9 mouse cellular contexts compared by ENCODE assay signal in the genomic region with DNA sequence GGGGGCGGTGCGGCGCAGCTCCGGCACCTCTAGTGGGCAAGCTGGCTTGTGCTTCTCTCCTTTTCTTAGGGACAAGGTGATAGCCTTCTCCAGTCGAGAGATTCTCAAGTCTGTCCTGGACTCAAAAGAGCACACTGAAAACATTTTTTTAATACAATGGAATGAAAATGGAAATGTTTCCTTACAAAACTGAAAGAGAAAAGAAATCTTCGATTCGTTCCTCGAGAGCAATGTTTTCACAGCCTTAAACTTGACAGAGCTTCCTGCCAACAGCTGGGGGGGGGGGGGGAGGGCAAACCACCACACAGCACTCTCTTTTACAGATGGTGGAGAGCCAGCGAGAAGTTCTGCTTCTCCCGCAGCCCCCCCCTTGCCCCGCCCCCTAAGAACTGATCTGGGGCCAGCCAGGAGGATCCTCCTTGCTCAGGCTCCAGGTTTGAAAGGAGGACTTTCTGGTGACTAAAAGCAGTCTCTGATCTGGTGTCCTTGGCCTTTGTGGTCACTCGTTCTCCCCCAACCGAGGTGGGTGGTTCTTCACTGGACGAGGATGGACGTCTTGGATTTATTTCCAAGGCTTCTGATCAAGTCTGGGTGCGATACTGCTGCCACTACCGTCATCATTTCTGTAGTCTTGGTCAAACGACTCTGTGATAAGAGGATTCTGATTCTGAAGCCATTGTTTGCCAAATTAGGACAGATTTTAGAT. TPM values are rescaled to one million over a fixed set of nuclear protein-coding genes. Genes with fewer than 3 reads are reported as not detected.
DNase-seq lines count a peak whose midpoint lies in the region; ATAC-seq and TF ChIP-seq lines count a peak whose summit lies in the region.
"Had no signal": no experiment of that assay in that cellular context is flagged by ENCODE, and none has a peak within 500 bp of the region (broad histone marks: within the 10 kb centered on the region; RNA-seq: fewer than 3 reads in every experiment).

No protein-coding gene starts in this region.

- H3K4me1 ChIP-seq in forebrain, embryonic 16.5 days (replicated peaks; ENCODE audit: control insufficient read depth, insufficient read depth, low read length): peaks cover 39% of the 10 kb centered on the region
- peaks cover 16% of the 10 kb centered on the region for H3K4me1 ChIP-seq in liver, embryonic 16.5 days (ENCODE audit: control insufficient read depth, low read depth, low read length)
- no peaks in the 10 kb centered on the region; the same call in 1 of the 2 replicates for H3K4me1 ChIP-seq in cerebellum, adult 2 months (ENCODE audit: control insufficient read depth, insufficient read depth, low read length)

- H3K36me3 ChIP-seq in forebrain, embryonic 16.5 days (ENCODE audit: control insufficient read depth, insufficient read depth): no peaks in the 10 kb centered on the region
- no peaks in the 10 kb centered on the region for H3K36me3 ChIP-seq in liver, embryonic 16.5 days (ENCODE audit: control insufficient read depth, insufficient read depth)

- WGBS in forebrain, embryonic 16.5 days: 10% methylated on average over 18 of the region's 18 CpGs
- WGBS in liver, embryonic 16.5 days (ENCODE audit: insufficient replicate concordance): 6% methylated on average over 18 of the region's 18 CpGs
- WGBS in cerebellum, adult 2 months: 15% methylated on average over 18 of the region's 18 CpGs

- no peak for TF ChIP-seq CTCF in gastrocnemius, adult 2 months (IDR thresholded peaks at IDR 0.05)
- no peak for TF ChIP-seq CTCF in cerebellum, adult 2 months (IDR thresholded peaks at IDR 0.05; ENCODE audit: borderline replicate concordance, insufficient read depth, low read depth, low read length)

- peak; percentile 45 for ATAC-seq in CD4-positive, CD25-positive, alpha-beta regulatory T cell, adult 4 months
- ATAC-seq in forebrain, embryonic 16.5 days: no peak
- ATAC-seq in liver, embryonic 16.5 days (ENCODE audit: low read depth): no peak

- peak overlapping the region; percentile 8; the same call in 1 of the 2 replicates for H3K4me2 ChIP-seq in forebrain, embryonic 16.5 days (ENCODE audit: low read length)
- H3K4me2 ChIP-seq in liver, embryonic 16.5 days (ENCODE audit: low read depth, low read length): peak overlapping the region; percentile 34

- no peak overlapping the region for H3K27ac ChIP-seq in gastrocnemius, adult 2 months
- no peak overlapping the region for H3K27ac ChIP-seq in forebrain, embryonic 16.5 days (ENCODE audit: low read length)
- no peak overlapping the region for H3K27ac ChIP-seq in liver, embryonic 16.5 days (ENCODE audit: low read length)
- H3K27ac ChIP-seq in cerebellum, adult 2 months (ENCODE audit: insufficient read depth, low read length): no peak overlapping the region

- intact Hi-C loops in gastrocnemius, adult 2 months (cut with DNase I): no loop called here

- no peaks in the 10 kb centered on the region for H3K9me3 ChIP-seq in forebrain, embryonic 16.5 days (ENCODE audit: control insufficient read depth, low read length)
- H3K9me3 ChIP-seq in liver, embryonic 16.5 days (replicated peaks; ENCODE audit: control insufficient read depth, low read length): no peaks in the 10 kb centered on the region

- peak overlapping the region; percentile 27 for H3K4me3 ChIP-seq in gastrocnemius, adult 2 months
- H3K4me3 ChIP-seq in forebrain, embryonic 16.5 days (replicated peaks; ENCODE audit: low read length): no peak overlapping the region
- H3K4me3 ChIP-seq in liver, embryonic 16.5 days (ENCODE audit: low read depth, low read length): no peak overlapping the region
- no peak overlapping the region for H3K4me3 ChIP-seq in cerebellum, adult 2 months (replicated peaks; ENCODE audit: insufficient read depth, low read depth, low read length)
- H3K4me3 ChIP-seq: myocyte had no signal

- no peak for TF ChIP-seq POLR2A in cerebellum, adult 2 months (IDR thresholded peaks at IDR 0.05; ENCODE audit: borderline replicate concordance, insufficient read depth, low read length)

- no peak for DNase-seq in gastrocnemius, adult 2 months
- DNase-seq in gastrocnemius, adult 18-20 months (ENCODE audit: low spot score): no peak
- no peak for DNase-seq in cerebellum, postnatal 36 days
- DNase-seq in cerebellum, adult 8-10 months: no peak
- DNase-seq in cerebellum, adult 2 months: no peak

- H3K9ac ChIP-seq in forebrain, embryonic 16.5 days (replicated peaks; ENCODE audit: low read depth, low read length): no peak overlapping the region
- H3K9ac ChIP-seq in liver, embryonic 16.5 days (ENCODE audit: low read depth, low read length): no peak overlapping the region

- peaks cover 11% of the 10 kb centered on the region for H3K27me3 ChIP-seq in forebrain, embryonic 16.5 days (replicated peaks; ENCODE audit: control insufficient read depth, insufficient read depth, low read length)
- H3K27me3 ChIP-seq in liver, embryonic 16.5 days (ENCODE audit: control insufficient read depth, insufficient read depth, low read depth, low read length): peaks cover 19% of the 10 kb centered on the region
- H3K27me3 ChIP-seq in cerebellum, adult 2 months (ENCODE audit: control insufficient read depth, insufficient read depth, low read length): peaks cover 1% of the 10 kb centered on the region; the same call in 1 of the 2 replicates

RNA-seq across cellular contexts. Expression of a gene that starts 6.2 kb away (rescaled TPM):
- 1 to 10 TPM in 1 of 2 experiments, under 1 TPM in 1; 0.45 to 1.7 TPM for total RNA-seq in gastrocnemius, adult 2 months (2021)
- 1 to 10 TPM in 1 of 2 experiments, under 1 TPM in 1; 0.69 to 1.1 TPM for total RNA-seq in gastrocnemius, adult 18-20 months (2021)
- not detected for polyA plus RNA-seq in CD4-positive, CD25-positive, alpha-beta regulatory T cell, adult 4 months (2017; shearing (Covaris generic))
- 21.2 and 34.2 TPM in 2 replicates for polyA plus RNA-seq in forebrain, embryonic 16.5 days (2015; fragmentation: Nextera tagmentation; extraction: Ambion mirVana)
- 457 and 482 TPM in 2 replicates for polyA plus RNA-seq in liver, embryonic 16.5 days (2015; fragmentation: Nextera tagmentation; extraction: Ambion mirVana)
- polyA plus RNA-seq in cerebellum, adult 2 months (2012; rRNA removed): 23.7 and 26.6 TPM in 2 replicates
- polyA plus RNA-seq: myocyte had no signal

Comparison
In these comparisons a context has a peak if more than half of its experiments do, and no peak if none do; other contexts are left out.
1. RNA of a gene that starts 6.2 kb away (polyA plus RNA-seq): 457 to 482 TPM in liver, embryonic 16.5 days, 21.2 to 34.2 TPM in forebrain, embryonic 16.5 days and 23.7 to 26.6 TPM in cerebellum, adult 2 months; not detected in CD4-positive, CD25-positive, alpha-beta regulatory T cell, adult 4 months; every median in the first group is over 10 times any median in the second.